Mouse (Mus musculus) spleen, adult 2 months (tissue): ENCODE results near the gene Ngef. TPM values are rescaled to one million over a fixed set of nuclear protein-coding genes. Genes with fewer than 3 reads are reported as not detected.

ENCODE experiments used
- DNase-seq, 2 experiments: peaks; one replicate each; pipeline versions ENCODE4 v3.0.0 to v3.0.0-alpha.2; 2012 to 2021; ENCODE audit warnings: low spot score in 2 of 2, low read depth in 1 of 2
- H3K27ac ChIP-seq: fragments of 200-500 bp; 2 replicates; pipeline ENCODE4 v1.5.1; 2012; ENCODE audit warnings: low read length, inconsistent platforms; ENCODE audit not compliant: insufficient read depth
- H3K27me3 ChIP-seq: fragments of 200-500 bp; 2 replicates; pipeline ENCODE4 v1.6.1; 2012; ENCODE audit warnings: mild to moderate bottlenecking, moderate library complexity, low read length, inconsistent platforms; ENCODE audit not compliant: control insufficient read depth, insufficient read depth
- H3K36me3 ChIP-seq: fragments of 200-500 bp; 2 replicates; pipeline ENCODE4 v1.6.1; 2012; ENCODE audit warnings: mild to moderate bottlenecking, low read length, inconsistent platforms; ENCODE audit not compliant: control insufficient read depth, insufficient read depth
- H3K4me1 ChIP-seq: fragments of 200-500 bp; 2 replicates; pipeline ENCODE4 v1.6.1; 2011; ENCODE audit warnings: inconsistent platforms; ENCODE audit not compliant: control insufficient read depth, insufficient read depth, insufficient read length
- H3K4me3 ChIP-seq: fragments of 200-500 bp; 2 replicates; pipeline ENCODE4 v1.5.1; 2011; ENCODE audit warnings: mild to moderate bottlenecking, inconsistent platforms; ENCODE audit not compliant: insufficient read depth, insufficient read length; ENCODE audit errors: extremely low read depth
- CTCF ChIP-seq: fragments of 200-500 bp; IDR thresholded peaks from 2 replicates; pipeline ENCODE4 v1.5.1; 2011; ENCODE audit warnings: mild to moderate bottlenecking, inconsistent platforms; ENCODE audit not compliant: insufficient read depth, insufficient read length, insufficient replicate concordance; ENCODE audit errors: extremely low read depth
- POLR2A ChIP-seq: fragments of 200-500 bp; IDR thresholded peaks from 2 replicates; pipeline ENCODE4 v1.6.1; 2011; ENCODE audit warnings: low read depth, low read length, inconsistent platforms
- WGBS: fragments of 180-500 bp; shearing (Covaris S2); methylation state at CpG from one replicate; pipeline ENCODE4 v1.1.7; 2018; 5-methylcytosine and 5-hydroxymethylcytosine counted together
- polyA plus RNA-seq: library from polyadenylated mRNA; depleted of rRNA; stranded (reverse); fragments of >200 nt; gene quantifications from 2 replicates; pipeline ENCODE4 v1.2.3, GENCODE M21; 2012; rRNA removed

Gene Ngef
- polyA plus RNA-seq, 1 experiment = 0.09 TPM

- H3K4me3 ChIP-seq = no peak overlapping the region
- no peak for DNase-seq
- 92% methylated on average over 6 of the region's 6 CpGs for WGBS
- peaks cover 49% of the 10 kb centered on the region for H3K36me3 ChIP-seq
- no peak for TF ChIP-seq CTCF
- no peak for TF ChIP-seq POLR2A
- H3K4me1 ChIP-seq = no peaks in the 10 kb centered on the region
- H3K27ac ChIP-seq = no peak overlapping the region
- no peaks in the 10 kb centered on the region for H3K27me3 ChIP-seq
These were observed 137.1 kb downstream of the Ngef start for GRCm38 (mm10) chr1:87436583-87436982.

- no peak overlapping the region for H3K4me3 ChIP-seq
- TF ChIP-seq POLR2A = no peak
- TF ChIP-seq CTCF = no peak
- DNase-seq = no peak
- no peak overlapping the region for H3K27ac ChIP-seq
- no peaks in the 10 kb centered on the region for H3K4me1 ChIP-seq
- H3K36me3 ChIP-seq = peaks cover 44% of the 10 kb centered on the region
- WGBS = 90% methylated on average over 2 of the region's 2 CpGs
- H3K27me3 ChIP-seq = no peaks in the 10 kb centered on the region
These were observed 138.5 kb downstream of the Ngef start for GRCm38 (mm10) chr1:87435125-87435524.

Other genes with a start within 250 kb of the Ngef start
- gene Gigyf2, start 246.9 kb downstream of the Ngef start, polyA plus RNA-seq = 22.3 and 22.8 TPM in 2 replicates
- gene Kcnj13, start 179.1 kb downstream of the Ngef start, polyA plus RNA-seq = not detected in 2 replicates
- not detected in 2 replicates for gene Snorc, start 103.6 kb downstream of the Ngef start, polyA plus RNA-seq
- gene Neu2, start 64.0 kb downstream of the Ngef start, polyA plus RNA-seq = 0.29 and 0.33 TPM in 2 replicates
- gene Inpp5d, start 46.4 kb upstream of the Ngef start, polyA plus RNA-seq = 204 and 282 TPM in 2 replicates
- gene Atg16l1, start 182.0 kb upstream of the Ngef start, polyA plus RNA-seq = 17.8 and 18.7 TPM in 2 replicates
- 0.22 and 0.57 TPM in 2 replicates for gene Sag, start 229.8 kb upstream of the Ngef start, polyA plus RNA-seq